Mouse (Mus musculus) midbrain, embryonic 10.5 days (tissue): Measurements from ENCODE around the gene Sipa1l2. TPM values are rescaled to one million over a fixed set of nuclear protein-coding genes. Genes with fewer than 3 reads are reported as not detected.
A peak's percentile ranks its signal among the peaks of the same experiment; 100 is the strongest.

ENCODE experiments used
- DNase-seq: peaks from one replicate; pipeline ENCODE4 v3.0.0-alpha.2; 2017; ENCODE audit warnings: low spot score
- H3K27ac ChIP-seq: fragments of 300-500 bp; sonication (generic); replicated peaks from 2 replicates; pipeline ENCODE4 v1.5.1; 2016; ENCODE audit warnings: mild to moderate bottlenecking
- H3K27me3 ChIP-seq: fragments of 300-500 bp; sonication (generic); 2 replicates; pipeline ENCODE4 v1.6.1; 2016; ENCODE audit warnings: low read depth, mild to moderate bottlenecking; ENCODE audit not compliant: poor library complexity, severe bottlenecking
- H3K36me3 ChIP-seq: fragments of 300-500 bp; sonication (generic); 2 replicates; pipeline ENCODE4 v1.6.1; 2016; ENCODE audit warnings: mild to moderate bottlenecking, moderate library complexity
- H3K4me1 ChIP-seq: fragments of 300-500 bp; sonication (generic); 2 replicates; pipeline ENCODE4 v1.6.1; 2016
- H3K4me3 ChIP-seq: fragments of 300-500 bp; sonication (generic); 2 replicates; pipeline ENCODE4 v1.5.1; 2016; ENCODE audit warnings: mild to moderate bottlenecking, moderate library complexity
- H3K9me3 ChIP-seq: fragments of 300-500 bp; sonication (generic); replicated peaks from 2 replicates; pipeline ENCODE4 v1.6.1; 2016; ENCODE audit warnings: mild to moderate bottlenecking
- WGBS: fragments of 180-500 bp; shearing (Covaris S2); methylation state at CpG from one replicate; pipeline ENCODE4 v1.1.7; 2016; 5-methylcytosine and 5-hydroxymethylcytosine counted together
- polyA plus RNA-seq: library from polyadenylated mRNA; unstranded; fragments of >200 nt; fragmentation: Nextera tagmentation; extraction: Ambion mirVana; gene quantifications from 2 replicates; pipeline ENCODE4 v1.2.1, GENCODE M21; 2016

Sipa1l2 gene
- polyA plus RNA-seq, 1 experiment from 2014 or later: 14.8 TPM

GRCm38 (mm10) chr8:125449048-125449447 is 120.6 kb downstream of the Sipa1l2 start:
- WGBS: 47% methylated on average over 6 of the region's 6 CpGs
- DNase-seq: peak; percentile 24
- peaks cover 94% of the 10 kb centered on the region for H3K36me3 ChIP-seq

GRCm38 (mm10) chr8:125447543-125447942 is 122.1 kb downstream of the Sipa1l2 start:
- Histone ChIP-seq H3K9me3 (no peaks in the 10 kb centered on the region), H3K4me1 (peaks cover 12% of the 10 kb centered on the region), H3K36me3 (peaks cover 94% of the 10 kb centered on the region), H3K27me3 (no peaks in the 10 kb centered on the region), H3K4me3 (no peak overlapping the region), H3K27ac (no peak overlapping the region)
- DNase-seq: no peak
- 94% methylated on average over 14 of the region's 14 CpGs for WGBS

More at GRCm38 (mm10) chr8:125449048-125449447, 120.6 kb downstream of the Sipa1l2 start:
- no peak overlapping the region for H3K4me3 ChIP-seq
- H3K9me3 ChIP-seq: no peaks in the 10 kb centered on the region
- no peak overlapping the region for H3K27ac ChIP-seq
- no peaks in the 10 kb centered on the region for H3K27me3 ChIP-seq
- H3K4me1 ChIP-seq: peaks cover 11% of the 10 kb centered on the region

- H3K4me3 ChIP-seq: no peak overlapping the region
- 83% methylated on average over 4 of the region's 4 CpGs for WGBS
- peaks cover 94% of the 10 kb centered on the region for H3K36me3 ChIP-seq
- no peaks in the 10 kb centered on the region for H3K27me3 ChIP-seq
- DNase-seq: no peak
- peaks cover 20% of the 10 kb centered on the region for H3K4me1 ChIP-seq
- H3K9me3 ChIP-seq: no peaks in the 10 kb centered on the region
- H3K27ac ChIP-seq: no peak overlapping the region
Observed at GRCm38 (mm10) chr8:125446236-125446635, 123.4 kb downstream of the Sipa1l2 start.

- Histone ChIP-seq H3K9me3 (no peaks in the 10 kb centered on the region), H3K4me1 (peaks cover 20% of the 10 kb centered on the region), H3K27ac (no peak overlapping the region), H3K36me3 (peaks cover 97% of the 10 kb centered on the region), H3K4me3 (no peak overlapping the region), H3K27me3 (no peaks in the 10 kb centered on the region)
- no peak for DNase-seq
- WGBS: 88% methylated on average over 3 of the region's 3 CpGs
Observed at GRCm38 (mm10) chr8:125445225-125445609, 124.4 kb downstream of the Sipa1l2 start.

GRCm38 (mm10) chr8:125444457-125445224 is 125.0 kb downstream of the Sipa1l2 start:
- WGBS: 89% methylated on average over 16 of the region's 16 CpGs
- Histone ChIP-seq H3K4me1 (peaks cover 18% of the 10 kb centered on the region), H3K27me3 (no peaks in the 10 kb centered on the region), H3K27ac (no peak overlapping the region), H3K4me3 (no peak overlapping the region), H3K36me3 (peaks cover 97% of the 10 kb centered on the region), H3K9me3 (no peaks in the 10 kb centered on the region)
- no peak for DNase-seq

GRCm38 (mm10) chr8:125435320-125436100 is 134.1 kb downstream of the Sipa1l2 start:
- 83% methylated on average over 7 of the region's 7 CpGs for WGBS
- DNase-seq: no peak
- peaks cover 77% of the 10 kb centered on the region for H3K36me3 ChIP-seq
- H3K9me3 ChIP-seq: no peaks in the 10 kb centered on the region
- H3K4me3 ChIP-seq: no peak overlapping the region
- H3K27me3 ChIP-seq: peaks cover 5% of the 10 kb centered on the region; the same call in 1 of the 2 replicates
- H3K27ac ChIP-seq: 0 out of 2 replicates have a peak overlapping the region, but pooled peaks have one; percentile 68
- peaks cover 26% of the 10 kb centered on the region; the same call in 1 of the 2 replicates for H3K4me1 ChIP-seq

GRCm38 (mm10) chr8:125434151-125434550 is 135.5 kb downstream of the Sipa1l2 start:
- Histone ChIP-seq H3K4me1 (peaks cover 39% of the 10 kb centered on the region), H3K9me3 (no peaks in the 10 kb centered on the region), H3K27me3 (peaks cover 5% of the 10 kb centered on the region; the same call in 1 of the 2 replicates), H3K36me3 (peaks cover 73% of the 10 kb centered on the region), H3K27ac (0 out of 2 replicates have a peak overlapping the region, but pooled peaks have one; percentile 34), H3K4me3 (no peak overlapping the region)
- DNase-seq: no peak
- 72% methylated on average over 8 of the region's 8 CpGs for WGBS

- no peaks in the 10 kb centered on the region for H3K9me3 ChIP-seq
- DNase-seq: no peak
- H3K4me1 ChIP-seq: peaks cover 57% of the 10 kb centered on the region
- H3K27ac ChIP-seq: 0 out of 2 replicates have a peak overlapping the region, but pooled peaks have one; percentile 74
- no peak overlapping the region for H3K4me3 ChIP-seq
- peaks cover 9% of the 10 kb centered on the region; the same call in 1 of the 2 replicates for H3K27me3 ChIP-seq
- peaks cover 55% of the 10 kb centered on the region for H3K36me3 ChIP-seq
- WGBS: 68% methylated on average over 3 of the region's 3 CpGs
Observed at GRCm38 (mm10) chr8:125431321-125431720, 138.3 kb downstream of the Sipa1l2 start.

GRCm38 (mm10) chr8:125430796-125431195 is 138.8 kb downstream of the Sipa1l2 start:
- no peak for DNase-seq
- peaks cover 56% of the 10 kb centered on the region for H3K4me1 ChIP-seq
- 96% methylated on average over 5 of the region's 5 CpGs for WGBS
- H3K4me3 ChIP-seq: no peak overlapping the region
- no peaks in the 10 kb centered on the region for H3K9me3 ChIP-seq
- peak overlapping the region; percentile 74; the same call in 1 of the 2 replicates for H3K27ac ChIP-seq
- H3K27me3 ChIP-seq: peaks cover 9% of the 10 kb centered on the region; the same call in 1 of the 2 replicates
- peaks cover 53% of the 10 kb centered on the region for H3K36me3 ChIP-seq

- Histone ChIP-seq H3K9me3 (no peaks in the 10 kb centered on the region), H3K36me3 (peaks cover 49% of the 10 kb centered on the region), H3K27me3 (peaks cover 13% of the 10 kb centered on the region; the same call in 1 of the 2 replicates), H3K4me1 (peaks cover 49% of the 10 kb centered on the region), H3K27ac (peak overlapping the region; percentile 74), H3K4me3 (no peak overlapping the region)
- WGBS: 43% methylated on average over 8 of the region's 8 CpGs
- DNase-seq: peak; percentile 46
Observed at GRCm38 (mm10) chr8:125428979-125429690, 140.5 kb downstream of the Sipa1l2 start.

- 0 out of 2 replicates have a peak, but pooled peaks cover 8% of the 10 kb centered on the region for H3K27me3 ChIP-seq
- no peaks in the 10 kb centered on the region for H3K9me3 ChIP-seq
- H3K27ac ChIP-seq: peak overlapping the region; percentile 35
- no peak for DNase-seq
- WGBS: 61% methylated on average over 10 of the region's 10 CpGs
- H3K4me3 ChIP-seq: no peak overlapping the region
- H3K36me3 ChIP-seq: peaks cover 45% of the 10 kb centered on the region
- H3K4me1 ChIP-seq: peaks cover 47% of the 10 kb centered on the region
Observed at GRCm38 (mm10) chr8:125423861-125424260, 145.7 kb downstream of the Sipa1l2 start.

GRCm38 (mm10) chr8:125419202-125419830 is 150.3 kb downstream of the Sipa1l2 start:
- Histone ChIP-seq H3K27ac (0 out of 2 replicates have a peak overlapping the region, but pooled peaks have one; percentile 30), H3K4me3 (no peak overlapping the region), H3K27me3 (no peaks in the 10 kb centered on the region), H3K36me3 (peaks cover 59% of the 10 kb centered on the region), H3K9me3 (no peaks in the 10 kb centered on the region), H3K4me1 (peaks cover 21% of the 10 kb centered on the region)
- WGBS: 87% methylated on average over 14 of the region's 14 CpGs
- no peak for DNase-seq
